Mouse (Mus musculus) hindbrain, postnatal 0 days (tissue): ENCODE data around the gene Pax1. TPM values are rescaled to one million over a fixed set of nuclear protein-coding genes. Genes with fewer than 3 reads are reported as not detected.
A peak's percentile ranks its signal among the peaks of the same experiment; 100 is the strongest.

ENCODE experiments used
- ATAC-seq: fragments of 200-750 bp; cut with Nextera tagmentation; 2 replicates; pipeline ENCODE4 v1.8.0; 2017; ENCODE audit warnings: mild to moderate bottlenecking, moderate TSS enrichment, moderate library complexity
- DNase-seq: peaks from one replicate; pipeline ENCODE4 v3.0.0-alpha.2; 2015; ENCODE audit warnings: low spot score
- H3K27ac ChIP-seq: fragments of 300-500 bp; sonication (generic); 2 replicates; pipeline ENCODE4 v1.5.1; 2014; ENCODE audit warnings: mild to moderate bottlenecking
- H3K27me3 ChIP-seq: fragments of 300-500 bp; sonication (generic); 2 replicates; pipeline ENCODE4 v1.6.1; 2014; ENCODE audit warnings: low read length, mixed read lengths; ENCODE audit not compliant: insufficient read depth
- H3K36me3 ChIP-seq: fragments of 300-500 bp; sonication (generic); 2 replicates; pipeline ENCODE4 v1.6.1; 2014; ENCODE audit warnings: low read length, mixed read lengths; ENCODE audit not compliant: insufficient read depth
- H3K4me1 ChIP-seq: fragments of 300-500 bp; sonication (generic); 2 replicates; pipeline ENCODE4 v1.6.1; 2014; ENCODE audit warnings: antibody characterized with exemption, low read length, mixed read lengths; ENCODE audit not compliant: insufficient read depth
- H3K4me2 ChIP-seq: fragments of 300-500 bp; sonication (generic); 2 replicates; pipeline ENCODE4 v1.6.1; 2014; ENCODE audit warnings: low read depth, mild to moderate bottlenecking, low read length, moderate library complexity, mixed read lengths
- H3K4me3 ChIP-seq: fragments of 300-500 bp; sonication (generic); 2 replicates; pipeline ENCODE4 v1.5.1; 2014; ENCODE audit warnings: low read length
- H3K9ac ChIP-seq: fragments of 300-500 bp; sonication (generic); replicated peaks from 2 replicates; pipeline ENCODE4 v1.6.1; 2014; ENCODE audit warnings: mild to moderate bottlenecking, low read length, moderate library complexity, mixed read lengths
- H3K9me3 ChIP-seq: fragments of 300-500 bp; sonication (generic); 2 replicates; pipeline ENCODE4 v1.6.1; 2016; ENCODE audit warnings: low read length, mixed read lengths
- CTCF ChIP-seq: IDR thresholded peaks from 2 replicates; pipeline ENCODE4 v1.5.1; 2016; ENCODE audit warnings: antibody characterized with exemption, control low read depth, low read depth
- WGBS: fragments of 180-500 bp; shearing (Covaris S2); extraction: QIAGEN DNeasy Blood & Tissue Kit; methylation state at CpG from one replicate; pipeline ENCODE4 v1.1.7; 2014; 5-methylcytosine and 5-hydroxymethylcytosine counted together
- polyA plus RNA-seq: library from polyadenylated mRNA; unstranded; fragments of >200 nt; fragmentation: Nextera tagmentation; extraction: Ambion mirVana; gene quantifications from 2 replicates; pipeline ENCODE4 v1.2.1, GENCODE M21; 2015
- total RNA-seq: library from RNA; depleted of rRNA; stranded (reverse); fragments of >200 nt; gene quantifications from 2 replicates; pipeline ENCODE4 v1.2.3, GENCODE M21; 2014; rRNA removed

Gene Pax1
- total and polyA plus RNA-seq, 2 experiments from 2014 or later, result not detected

DNA sequence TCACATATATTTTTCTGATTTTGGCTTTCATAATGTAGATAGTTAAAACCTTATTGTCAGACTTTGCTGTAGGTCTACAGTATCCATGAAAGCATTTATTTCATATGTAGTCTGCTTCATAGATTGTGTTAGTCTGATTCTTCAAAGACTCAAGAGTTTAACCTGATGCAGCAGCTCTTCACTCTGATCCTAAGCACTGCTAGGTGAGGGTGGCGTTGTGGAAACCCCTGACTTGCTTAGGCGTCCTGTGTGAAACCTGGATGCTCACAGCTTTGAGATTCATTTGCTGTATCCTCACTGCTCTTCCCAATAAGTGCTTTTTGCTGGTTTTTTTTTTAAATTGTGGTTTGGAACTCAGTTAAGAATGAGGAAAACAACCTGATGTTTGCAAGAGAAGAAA is 21.6 kb downstream of the Pax1 start:
- ATAC-seq (no peak), DNase-seq (no peak)
- no peak for TF ChIP-seq CTCF
- no peak overlapping the region for H3K4me2 ChIP-seq
- H3K27ac ChIP-seq, result no peak overlapping the region
- H3K9me3 ChIP-seq, result no peaks in the 10 kb centered on the region
- H3K4me3 ChIP-seq, result no peak overlapping the region
- no peaks in the 10 kb centered on the region for H3K36me3 ChIP-seq
- H3K9ac ChIP-seq, result no peak overlapping the region
- 84% methylated on average over 2 of the region's 2 CpGs for WGBS
- peaks cover 4% of the 10 kb centered on the region; the same call in 1 of the 2 replicates for H3K27me3 ChIP-seq
- no peaks in the 10 kb centered on the region for H3K4me1 ChIP-seq

DNA sequence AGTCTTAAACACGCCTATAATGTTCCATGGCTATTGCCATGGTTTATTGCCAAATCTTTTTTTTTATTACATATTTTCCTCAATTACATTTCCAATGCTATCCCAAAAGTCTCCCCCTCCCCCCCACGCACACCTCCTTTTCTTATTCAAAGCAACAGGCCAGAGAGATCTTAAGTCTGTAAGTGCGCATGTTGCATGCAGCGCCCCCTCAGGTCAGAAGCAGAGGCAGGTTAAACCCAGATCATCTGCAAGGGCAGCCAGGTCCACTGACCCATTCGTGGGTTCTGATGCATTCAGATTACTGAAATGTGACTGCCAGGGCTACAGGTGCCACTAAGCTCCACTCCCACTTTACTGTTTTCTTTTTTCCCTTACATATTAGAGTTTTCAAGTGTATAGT is 25.2 kb downstream of the Pax1 start:
- no peak overlapping the region for H3K4me3 ChIP-seq
- no peak for ATAC-seq
- H3K9ac ChIP-seq, result no peak overlapping the region
- H3K27me3 ChIP-seq, result no peaks in the 10 kb centered on the region
- no peak for DNase-seq
- TF ChIP-seq CTCF, result no peak
- H3K27ac ChIP-seq, result no peak overlapping the region
- no peaks in the 10 kb centered on the region for H3K4me1 ChIP-seq
- no peak overlapping the region for H3K4me2 ChIP-seq
- H3K36me3 ChIP-seq, result no peaks in the 10 kb centered on the region
- WGBS, result 50% methylated on average over 5 of the region's 5 CpGs
- H3K9me3 ChIP-seq, result no peaks in the 10 kb centered on the region

DNA sequence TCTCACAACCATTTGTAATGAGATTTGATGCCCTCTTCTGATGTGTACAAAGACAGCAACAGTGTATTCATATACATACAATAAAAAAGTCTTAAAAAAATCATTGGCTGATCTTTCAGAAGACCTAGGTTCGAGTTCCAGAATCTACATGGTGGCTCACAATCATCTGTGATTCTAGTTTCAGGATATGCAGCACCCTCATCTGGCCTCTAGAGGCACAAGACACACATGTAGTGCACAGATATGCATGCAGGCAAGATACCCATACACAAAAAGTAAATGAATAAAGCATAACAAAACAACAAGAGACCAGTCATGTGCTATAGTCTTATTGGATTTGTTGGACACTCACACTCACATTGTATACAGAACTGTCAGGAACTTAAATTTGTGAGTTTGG is 47.6 kb downstream of the Pax1 start:
- H3K9me3 ChIP-seq, result no peaks in the 10 kb centered on the region
- H3K4me3 ChIP-seq, result no peak overlapping the region
- no peak for DNase-seq
- no peak overlapping the region for H3K27ac ChIP-seq
- 0 out of 2 replicates have a peak, but pooled peaks have one; percentile 19 for TF ChIP-seq CTCF
- no peak for ATAC-seq
- H3K9ac ChIP-seq, result no peak overlapping the region
- no peaks in the 10 kb centered on the region for H3K27me3 ChIP-seq
- no peak overlapping the region for H3K4me2 ChIP-seq
- 75% methylated on average over 1 of the region's 1 CpGs for WGBS
- H3K36me3 ChIP-seq, result no peaks in the 10 kb centered on the region
- H3K4me1 ChIP-seq, result no peaks in the 10 kb centered on the region

DNA sequence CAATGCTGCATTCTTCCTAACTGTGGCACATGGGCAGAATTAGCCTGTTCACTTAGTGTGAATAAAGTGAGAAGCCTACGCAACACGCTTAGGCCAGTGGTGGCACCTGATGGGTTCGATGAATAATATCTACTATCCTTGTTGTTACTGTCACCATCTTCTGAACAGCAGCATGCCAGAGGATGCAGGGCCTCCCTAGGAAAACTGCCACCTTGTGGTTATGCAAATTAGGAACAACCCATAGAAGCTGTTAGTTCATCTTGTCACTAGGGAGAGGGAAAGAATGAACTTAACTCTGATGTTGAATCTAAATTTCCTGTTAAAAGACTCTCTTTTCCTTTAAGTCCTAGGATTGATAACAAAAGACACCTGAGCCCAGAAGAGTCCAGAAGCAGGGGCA is 53.3 kb downstream of the Pax1 start:
- Histone ChIP-seq H3K4me1 (no peaks in the 10 kb centered on the region), H3K9ac (no peak overlapping the region), H3K9me3 (no peaks in the 10 kb centered on the region), H3K27ac (no peak overlapping the region), H3K36me3 (no peaks in the 10 kb centered on the region), H3K4me2 (no peak overlapping the region), H3K27me3 (no peaks in the 10 kb centered on the region), H3K4me3 (no peak overlapping the region)
- no peak for TF ChIP-seq CTCF
- ATAC-seq, result no peak
- 93% methylated on average over 3 of the region's 3 CpGs for WGBS
- no peak for DNase-seq

DNA sequence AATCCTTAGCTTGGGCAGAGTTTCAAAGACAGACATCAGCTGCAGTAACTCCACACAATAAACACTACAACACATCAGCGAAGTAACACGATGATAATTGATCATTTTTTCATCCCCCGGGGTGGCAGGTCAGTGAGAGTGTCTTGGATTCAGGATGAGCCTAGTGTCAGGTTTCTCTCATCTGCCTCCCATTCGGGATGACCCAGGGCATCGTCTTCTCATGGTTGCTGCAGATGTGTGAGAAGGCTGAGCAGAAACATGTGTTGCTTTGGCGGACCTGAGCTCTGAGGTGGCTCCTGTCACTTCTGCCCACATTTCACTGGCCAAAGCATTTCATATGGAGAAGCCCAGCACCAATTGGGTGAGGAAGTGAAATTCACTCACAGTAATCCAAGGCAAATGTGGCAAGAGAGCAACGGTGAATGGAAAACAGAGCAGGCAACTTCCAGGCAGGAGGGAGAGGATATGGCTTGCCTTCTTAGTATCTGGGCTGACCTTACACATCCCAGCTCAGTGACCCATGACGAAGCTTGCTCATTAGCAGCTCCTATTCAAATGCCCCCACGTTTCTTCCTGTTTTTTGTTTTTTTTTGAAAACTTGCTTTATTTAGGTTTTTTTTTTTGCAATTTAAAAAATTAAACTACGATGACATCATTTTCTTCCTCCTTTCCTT is 63.0 kb downstream of the Pax1 start:
- Histone ChIP-seq H3K36me3 (no peaks in the 10 kb centered on the region), H3K9ac (no peak overlapping the region), H3K9me3 (no peaks in the 10 kb centered on the region), H3K4me2 (no peak overlapping the region), H3K27ac (no peak overlapping the region), H3K4me3 (no peak overlapping the region), H3K4me1 (no peaks in the 10 kb centered on the region), H3K27me3 (no peaks in the 10 kb centered on the region)
- ATAC-seq, result no peak
- WGBS, result 42% methylated on average over 10 of the region's 10 CpGs
- no peak for DNase-seq
- no peak for TF ChIP-seq CTCF

DNA sequence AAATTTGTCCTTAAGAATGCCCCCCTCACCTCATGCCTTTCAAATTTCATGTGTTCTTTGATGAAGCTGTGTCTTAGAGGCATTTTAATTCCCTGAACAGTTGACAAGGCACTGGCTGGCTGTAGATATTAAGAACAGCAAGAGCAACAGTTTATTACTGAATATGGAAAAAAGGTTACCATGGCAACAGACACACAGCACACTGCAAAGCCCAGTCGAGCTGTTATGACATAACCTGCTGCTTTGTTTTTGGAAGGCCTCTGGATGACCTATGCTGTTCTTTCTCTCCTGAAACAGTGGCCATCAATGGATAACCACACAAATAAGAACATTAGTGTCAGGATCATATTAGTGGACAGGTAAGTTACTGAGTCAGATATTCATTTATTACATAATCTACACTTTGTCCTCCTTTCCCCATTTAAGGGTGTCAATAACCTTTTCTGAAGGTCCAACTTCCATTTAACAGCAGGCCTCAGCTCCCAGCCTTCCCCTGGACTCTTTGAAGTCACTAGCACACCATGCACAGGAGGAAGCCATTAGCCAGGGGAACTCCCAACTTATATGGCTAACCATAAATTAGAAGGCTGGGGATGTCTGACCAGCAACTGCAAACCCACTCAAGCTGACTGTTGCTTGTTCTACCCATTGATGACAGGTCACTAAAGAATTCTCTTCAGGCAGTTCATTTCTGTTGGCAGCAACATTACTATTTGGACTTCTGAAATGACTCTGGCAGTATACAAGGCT is 68.1 kb downstream of the Pax1 start:
- Histone ChIP-seq H3K36me3 (no peaks in the 10 kb centered on the region), H3K9me3 (no peaks in the 10 kb centered on the region), H3K27ac (no peak overlapping the region), H3K4me2 (no peak overlapping the region), H3K9ac (no peak overlapping the region), H3K27me3 (no peaks in the 10 kb centered on the region), H3K4me1 (no peaks in the 10 kb centered on the region), H3K4me3 (no peak overlapping the region)
- peak; percentile 57 for DNase-seq
- WGBS, result 11% methylated on average over 1 of the region's 1 CpGs
- no peak for ATAC-seq
- TF ChIP-seq CTCF, result no peak

DNA sequence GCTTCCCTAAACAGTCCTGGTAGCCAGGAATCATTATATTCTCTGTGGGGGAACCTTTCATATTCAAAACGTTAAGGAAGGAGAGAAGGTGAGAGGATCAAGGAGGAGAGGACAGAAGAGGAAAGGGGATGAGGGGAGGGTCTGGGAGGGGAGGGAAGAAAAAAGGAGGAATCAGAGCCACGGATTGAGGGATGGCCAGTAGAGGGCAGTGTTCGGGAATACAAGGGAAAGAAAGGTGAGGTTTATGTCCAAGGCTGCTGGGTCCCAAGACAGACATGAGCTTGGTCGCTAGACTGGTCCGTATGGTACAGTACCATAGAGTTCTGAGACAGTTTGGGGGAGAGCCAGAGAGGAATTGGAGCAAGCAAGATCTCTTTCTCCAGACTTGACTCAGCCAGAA is 71.4 kb downstream of the Pax1 start:
- no peaks in the 10 kb centered on the region for H3K4me1 ChIP-seq
- H3K27ac ChIP-seq, result no peak overlapping the region
- no peaks in the 10 kb centered on the region for H3K9me3 ChIP-seq
- ATAC-seq (no peak), DNase-seq (peak; percentile 23)
- H3K4me2 ChIP-seq, result no peak overlapping the region
- no peak overlapping the region for H3K4me3 ChIP-seq
- no peaks in the 10 kb centered on the region for H3K36me3 ChIP-seq
- peak; percentile 69 for TF ChIP-seq CTCF
- H3K27me3 ChIP-seq, result no peaks in the 10 kb centered on the region
- WGBS, result 30% methylated on average over 5 of the region's 5 CpGs
- H3K9ac ChIP-seq, result no peak overlapping the region

Other genes with a start within 250 kb of the Pax1 start
- 17.8 and 40.7 TPM in 2 replicates for gene Nkx2-2, start 167.7 kb upstream of the Pax1 start, total RNA-seq
- gene Nkx2-2, start 167.7 kb upstream of the Pax1 start, polyA plus RNA-seq, result 10.5 and 10.9 TPM in 2 replicates